Mouse (Mus musculus) urinary bladder, postnatal 4 days (tissue): Measurements from ENCODE around the gene Gramd1b.

Experiments
- DNase-seq, 2 experiments: peaks; one replicate each; pipeline ENCODE4 v3.0.0; 2021 to 2022; ENCODE audit warnings: low spot score in 2 of 2

Gene Gramd1b

GRCm38 (mm10) chr9:40458559-40459303 lies 72.5 kb downstream of the Gramd1b start:
- no peak for DNase-seq

- DNase-seq: no peak
Observed at GRCm38 (mm10) chr9:40457448-40457847, 73.7 kb downstream of the Gramd1b start.

- DNase-seq: peak in 1 of 2 experiments; percentile 34
Observed at GRCm38 (mm10) chr9:40456191-40456590, 75.0 kb downstream of the Gramd1b start.

- peak; percentile 46 to 65 for DNase-seq
Observed at GRCm38 (mm10) chr9:40455336-40456185, 75.6 kb downstream of the Gramd1b start.

DNA sequence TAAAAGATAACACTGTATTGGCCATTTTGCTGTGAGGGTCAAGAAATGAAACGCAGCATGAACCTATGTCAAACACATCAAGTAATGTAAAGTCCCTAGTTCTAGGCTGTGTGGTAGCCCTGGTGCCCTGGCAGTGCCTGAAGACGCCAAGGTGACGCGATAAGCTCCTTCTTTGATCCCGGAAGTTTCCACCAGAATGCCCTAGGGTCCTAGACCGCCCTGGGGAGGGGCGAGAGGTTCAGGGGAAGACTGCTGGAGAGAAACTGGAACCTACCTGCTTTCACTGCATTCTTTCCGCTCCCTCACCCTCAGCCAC lies 76.2 kb downstream of the Gramd1b start:
- DNase-seq: no peak

- no peak for DNase-seq
Observed at GRCm38 (mm10) chr9:40453889-40454288, 77.3 kb downstream of the Gramd1b start.

DNA sequence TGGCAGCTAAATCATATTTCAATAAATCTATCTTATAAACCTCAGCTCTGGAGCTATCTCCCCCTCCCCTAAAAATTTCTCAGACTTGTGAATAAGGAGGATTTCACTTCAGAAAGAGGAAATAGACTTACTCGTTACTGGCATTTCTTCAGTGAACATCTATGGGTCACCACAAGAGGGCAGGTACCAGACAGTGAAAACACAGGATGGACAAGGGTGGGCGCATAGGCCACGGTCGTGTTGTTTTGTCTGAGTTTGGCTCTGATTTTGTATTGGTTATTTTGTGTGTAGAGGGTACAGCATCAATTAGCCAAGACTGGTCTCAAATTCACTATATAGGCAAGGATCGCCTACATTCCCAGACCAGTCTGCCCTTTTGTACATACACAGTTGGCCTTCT lies 79.0 kb downstream of the Gramd1b start:
- DNase-seq: no peak

- DNase-seq: no peak
Observed at GRCm38 (mm10) chr9:40450776-40451175, 80.4 kb downstream of the Gramd1b start.

- DNase-seq: no peak
Observed at GRCm38 (mm10) chr9:40450417-40450714, 80.8 kb downstream of the Gramd1b start.

DNA sequence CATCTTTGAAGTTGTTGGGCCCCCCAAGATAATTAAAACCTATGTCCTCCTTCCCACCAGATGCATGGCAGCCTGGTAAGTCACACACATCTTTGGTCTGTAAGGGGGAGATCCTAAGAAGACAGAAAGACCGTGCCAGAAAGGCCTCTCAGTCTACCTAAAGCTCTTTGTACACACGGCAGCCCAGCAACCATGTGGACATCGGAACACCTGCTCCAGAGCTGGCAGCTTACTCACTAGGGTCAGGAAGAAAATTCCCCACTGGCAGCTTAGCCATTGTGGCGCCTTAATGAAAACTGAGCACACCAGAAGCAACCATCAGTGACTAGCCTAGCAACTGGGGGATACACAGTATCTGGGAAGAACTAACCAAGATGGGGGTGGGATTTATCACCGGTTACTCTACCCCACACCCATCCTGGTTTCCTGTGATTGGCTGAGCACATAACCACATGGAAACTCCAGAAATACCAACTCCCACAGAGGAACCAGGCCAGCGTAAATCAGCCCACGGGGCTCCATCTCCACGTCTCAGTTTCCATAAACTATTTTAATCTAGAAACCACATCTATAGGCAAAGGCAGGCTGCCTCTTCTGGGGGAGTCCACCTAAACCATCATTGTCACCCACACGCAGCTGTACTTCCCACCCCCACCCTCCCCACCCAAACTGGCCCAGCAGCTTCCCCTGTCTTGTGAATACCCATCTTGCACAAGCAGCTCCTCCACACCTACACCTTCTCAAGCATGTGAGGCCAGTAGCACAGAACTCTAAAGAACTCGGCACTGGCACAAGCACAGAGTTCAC lies 81.4 kb downstream of the Gramd1b start:
- no peak for DNase-seq

DNA sequence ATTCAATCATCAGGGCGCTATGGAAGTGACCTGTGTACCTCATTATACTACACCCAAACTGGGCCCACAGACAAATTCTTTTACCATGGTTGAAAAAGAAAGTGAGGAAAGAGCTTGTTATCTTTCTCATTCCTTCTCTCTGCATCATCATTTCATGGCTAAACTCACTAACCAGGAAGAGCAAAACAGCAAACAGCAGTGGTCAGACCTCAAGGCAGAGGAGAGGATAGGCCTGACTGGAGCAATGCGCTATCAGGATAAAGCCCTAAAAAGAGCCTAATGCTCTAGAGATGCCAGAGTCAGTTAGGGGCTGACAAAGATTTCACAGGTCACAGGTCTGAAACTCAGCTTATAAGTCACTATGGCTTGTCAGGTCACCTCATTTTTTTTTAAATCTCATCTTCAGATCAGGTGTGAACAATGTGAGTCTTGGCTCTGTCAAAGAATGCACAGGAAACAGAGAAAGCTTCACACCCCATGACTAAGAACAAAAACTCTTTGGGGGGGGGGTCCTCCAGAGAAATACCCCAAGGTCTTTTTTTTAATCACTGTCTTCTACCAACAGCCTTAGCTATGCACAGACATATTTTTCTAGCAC lies 82.4 kb downstream of the Gramd1b start:
- no peak for DNase-seq

DNA sequence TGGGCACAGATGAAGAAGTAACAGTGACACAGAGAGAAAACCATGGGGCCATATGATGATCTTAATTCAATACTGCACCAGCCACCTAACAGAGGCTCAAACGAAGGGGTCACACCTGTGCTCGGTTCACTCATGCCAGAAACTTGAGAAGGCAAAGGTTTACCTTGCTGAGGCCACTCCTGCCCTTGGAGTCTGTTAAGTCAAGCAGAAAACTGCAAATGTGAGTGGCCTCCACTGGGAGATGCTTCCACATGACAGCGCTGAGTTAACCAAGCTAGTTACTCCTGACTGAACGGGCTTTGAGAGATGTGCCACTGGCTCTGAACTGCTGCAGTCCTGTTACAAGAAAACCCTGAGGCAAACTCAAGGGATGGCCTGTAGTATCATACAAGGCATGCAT lies 83.9 kb downstream of the Gramd1b start:
- no peak for DNase-seq

DNA sequence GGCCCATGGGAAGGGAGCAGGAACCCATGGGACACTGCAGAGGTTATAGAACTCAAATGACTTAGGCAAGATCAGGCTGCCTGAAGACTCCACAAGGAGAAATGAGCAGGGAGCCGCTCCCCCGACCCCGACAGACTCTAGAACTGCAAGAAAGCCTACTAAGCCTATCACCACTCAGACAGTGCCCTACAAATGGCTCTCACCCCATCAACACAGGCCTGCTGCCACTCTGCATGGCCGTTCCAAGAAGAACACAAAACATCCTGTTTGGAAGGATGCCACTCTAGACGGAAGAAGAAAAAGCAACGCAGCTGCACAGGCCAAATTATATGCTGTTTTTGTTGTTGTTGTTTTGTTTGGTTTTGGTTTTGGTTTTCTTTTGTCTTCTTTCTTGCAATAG lies 86.2 kb downstream of the Gramd1b start:
- DNase-seq: no peak

DNA sequence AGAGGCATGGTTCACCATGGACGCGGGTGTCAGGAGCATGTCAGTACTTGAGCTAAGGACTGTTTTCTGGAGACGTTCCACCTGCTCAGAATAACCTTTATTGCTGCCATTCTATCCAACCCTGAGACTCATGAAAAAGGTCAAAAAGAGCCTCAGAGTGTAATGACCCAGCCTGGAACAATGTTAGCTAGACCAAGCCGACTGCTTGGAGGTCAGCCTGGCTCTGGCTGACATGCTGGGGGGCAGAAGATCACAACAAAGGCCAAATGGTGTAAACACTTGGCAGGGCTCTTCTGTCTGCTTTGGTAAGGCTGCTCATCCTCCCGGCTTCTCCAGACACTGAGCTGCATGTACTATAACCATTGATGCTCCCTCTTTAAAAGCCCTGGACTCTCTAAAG lies 88.4 kb downstream of the Gramd1b start:
- DNase-seq: no peak

GRCm38 (mm10) chr9:40439973-40440687 lies 91.1 kb downstream of the Gramd1b start:
- DNase-seq: no peak

- DNase-seq: no peak
Observed at GRCm38 (mm10) chr9:40438731-40439526, 92.3 kb downstream of the Gramd1b start.

DNA sequence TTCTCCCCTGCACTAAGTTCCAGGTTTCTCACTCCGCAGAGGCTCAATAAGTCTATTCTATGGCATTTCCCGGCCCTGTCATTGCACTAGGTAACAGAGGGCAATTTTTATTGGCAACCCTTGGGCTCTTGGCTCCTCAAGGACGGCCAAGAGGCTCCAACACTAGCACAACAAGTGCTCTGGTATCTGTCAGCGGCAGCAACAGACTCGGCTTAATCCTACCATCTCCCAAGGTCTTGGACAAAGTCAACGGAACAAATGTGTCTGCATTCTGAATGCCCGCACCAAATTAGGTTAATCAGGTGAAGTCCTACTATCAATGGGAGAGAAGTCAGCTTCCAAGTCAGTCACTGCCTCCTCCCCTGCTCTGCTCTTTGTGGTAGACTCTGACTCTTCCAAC lies 93.3 kb downstream of the Gramd1b start:
- no peak for DNase-seq

DNA sequence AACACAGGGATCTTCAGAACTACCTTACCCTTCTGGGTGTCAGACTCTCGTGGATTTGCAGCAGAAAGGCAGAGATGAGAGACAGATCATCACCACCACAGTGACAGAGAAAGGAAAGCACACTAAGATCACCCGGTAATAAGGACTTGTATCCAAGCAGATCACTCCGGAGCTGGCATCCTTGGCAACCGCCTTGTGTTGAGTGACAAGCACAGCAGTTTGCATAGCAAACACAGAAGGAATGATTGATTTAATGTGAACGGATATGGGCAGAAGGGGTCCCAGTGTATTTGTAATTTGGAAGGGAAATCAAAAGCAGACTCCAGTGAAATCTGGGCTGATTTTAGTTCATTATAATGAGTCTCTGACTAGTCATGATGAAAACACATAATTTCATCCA lies 97.9 kb downstream of the Gramd1b start:
- no peak for DNase-seq

DNA sequence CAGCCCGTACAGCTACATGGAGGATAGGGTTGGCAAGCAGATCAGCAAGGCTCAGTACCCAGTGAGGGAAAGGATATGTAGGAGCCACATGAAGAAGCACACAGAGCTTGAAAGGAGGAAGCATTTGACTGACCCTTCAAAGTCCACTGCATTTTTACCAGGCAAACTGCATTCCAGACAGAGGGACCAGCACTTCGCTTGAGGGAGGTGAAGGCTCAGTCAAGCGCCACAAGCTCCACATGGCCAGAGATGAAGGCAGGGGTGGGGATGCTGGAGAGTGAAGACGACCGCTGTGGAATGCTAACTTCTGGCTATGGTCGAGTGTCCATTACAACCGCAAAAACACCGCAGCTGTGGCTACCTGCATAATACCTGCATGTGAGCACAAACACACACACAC lies 100.2 kb downstream of the Gramd1b start:
- no peak for DNase-seq

DNA sequence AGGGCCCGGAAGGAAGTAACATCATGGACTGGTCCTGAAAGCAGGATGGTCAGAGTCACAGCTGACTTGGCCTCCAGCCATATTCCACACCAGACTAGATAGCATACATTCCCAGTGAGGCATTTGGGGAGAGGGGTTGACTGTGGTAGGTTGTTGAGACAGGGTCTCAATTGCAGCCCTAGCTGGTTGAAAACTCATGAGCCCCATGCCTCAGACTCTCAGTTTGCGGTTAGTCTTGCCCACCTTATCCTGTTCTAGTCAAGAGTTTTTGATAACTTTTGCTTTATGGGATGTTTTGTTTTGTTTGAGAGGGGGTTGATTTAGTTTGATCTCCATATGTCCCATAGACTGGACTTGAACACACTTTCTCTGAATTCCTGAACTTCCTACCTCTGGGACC lies 103.5 kb downstream of the Gramd1b start:
- no peak for DNase-seq
